Mouse (Mus musculus): ENCODE data around the gene Smc3.

DNA sequence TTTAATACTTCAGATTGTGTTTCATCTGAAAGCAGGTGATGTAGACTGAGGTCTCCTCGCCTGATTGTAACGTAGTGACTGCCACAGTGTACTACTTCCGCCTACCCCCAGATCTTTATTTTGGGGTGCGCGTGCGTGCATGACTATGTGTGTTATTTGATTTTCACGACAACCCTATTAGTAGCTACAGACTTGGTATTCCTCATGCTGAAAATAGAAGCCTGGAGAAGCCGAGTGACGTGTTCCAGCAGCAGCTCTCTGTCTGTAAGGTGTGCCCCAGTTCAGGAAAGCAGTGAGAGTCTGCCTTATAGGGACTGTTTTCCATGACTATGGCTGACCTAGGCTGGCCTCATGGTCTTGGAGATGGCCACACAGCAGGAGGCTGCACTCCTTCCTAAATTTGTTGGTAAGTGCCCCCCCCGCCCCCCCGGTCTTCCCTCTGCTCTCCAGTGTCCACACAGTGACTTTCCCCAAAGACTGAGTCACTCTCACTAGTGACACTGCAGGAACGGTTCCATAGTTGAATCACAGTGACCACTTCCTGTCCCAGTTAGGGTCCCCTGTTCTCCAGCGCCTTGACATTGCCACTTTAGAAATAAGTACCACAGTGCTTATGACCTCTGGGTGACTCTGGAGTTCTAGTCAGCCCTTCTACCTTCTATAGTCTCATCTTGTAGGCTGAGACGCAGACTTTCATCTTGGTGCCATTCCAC is 34.5 kb upstream of the Smc3 start:
- TF ChIP-seq POLR2A (IDR thresholded peaks at IDR 0.05; ENCODE audit: insufficient read length, low read depth) = no peak
- TF ChIP-seq E2F4 (IDR thresholded peaks at IDR 0.05; ENCODE audit: insufficient read depth) = no peak
- TF ChIP-seq CEBPB (IDR thresholded peaks at IDR 0.05; ENCODE audit: insufficient read depth, poor library complexity, severe bottlenecking) = no peak
- TF ChIP-seq POLR2AphosphoS2 (IDR thresholded peaks at IDR 0.05; ENCODE audit: insufficient read length, low read depth) = no peak
- TF ChIP-seq TCF12 (IDR thresholded peaks at IDR 0.05; ENCODE audit: insufficient read depth, poor library complexity, severe bottlenecking) = no peak
- no peak for TF ChIP-seq MYOD1 (IDR thresholded peaks at IDR 0.05; ENCODE audit: control insufficient read depth in 1 of 3, insufficient read length in 2 of 3, low read depth in 2 of 3)
- TF ChIP-seq USF1 (IDR thresholded peaks at IDR 0.05; ENCODE audit: low read depth) = no peak
- TF ChIP-seq MAX (IDR thresholded peaks at IDR 0.05; ENCODE audit: low read depth) = no peak
- no peak for TF ChIP-seq SRF (IDR thresholded peaks at IDR 0.05; ENCODE audit: control insufficient read depth, insufficient read length, low read depth)

All from myocyte (in vitro differentiated cells).